Mouse (Mus musculus) hindbrain, embryonic 13.5 days (tissue): Measurements from ENCODE around the gene Ccnc. TPM values are rescaled to one million over a fixed set of nuclear protein-coding genes. Genes with fewer than 3 reads are reported as not detected.
"Not testable (repeated sequence)": the region's sequence is repeated elsewhere in the genome, so short reads cannot be mapped to it uniquely, and the experiment has no call there.

Source experiments
- ATAC-seq: fragments of 200-750 bp; cut with Nextera tagmentation; 2 replicates; pipeline ENCODE4 v1.8.0; 2017; ENCODE audit warnings: moderate TSS enrichment; ENCODE audit not compliant: low FRiP score
- H3K27ac ChIP-seq: fragments of 300-500 bp; sonication (generic); 2 replicates; pipeline ENCODE4 v1.5.1; 2015; ENCODE audit warnings: inconsistent platforms, mild to moderate bottlenecking, moderate library complexity
- H3K27me3 ChIP-seq: fragments of 300-500 bp; sonication (generic); 2 replicates; pipeline ENCODE4 v1.6.1; 2015; ENCODE audit warnings: mild to moderate bottlenecking, inconsistent platforms
- H3K36me3 ChIP-seq: fragments of 300-500 bp; sonication (generic); 2 replicates; pipeline ENCODE4 v1.6.1; 2015; ENCODE audit warnings: mild to moderate bottlenecking, inconsistent platforms
- H3K4me1 ChIP-seq: fragments of 300-500 bp; sonication (generic); replicated peaks from 2 replicates; pipeline ENCODE4 v1.6.1; 2015; ENCODE audit warnings: inconsistent platforms
- H3K4me2 ChIP-seq: fragments of 300-500 bp; sonication (generic); 2 replicates; pipeline ENCODE4 v1.6.1; 2015; ENCODE audit warnings: inconsistent platforms, mild to moderate bottlenecking, moderate library complexity
- H3K4me3 ChIP-seq: fragments of 300-500 bp; sonication (generic); 2 replicates; pipeline ENCODE4 v1.5.1; 2015; ENCODE audit warnings: mild to moderate bottlenecking, inconsistent platforms
- H3K9ac ChIP-seq: fragments of 300-500 bp; sonication (generic); 2 replicates; pipeline ENCODE4 v1.6.1; 2015; ENCODE audit warnings: mild to moderate bottlenecking, inconsistent platforms
- H3K9me3 ChIP-seq: fragments of 300-500 bp; sonication (generic); 2 replicates; pipeline ENCODE4 v1.6.1; 2016; ENCODE audit warnings: inconsistent platforms
- WGBS: fragments of 180-500 bp; shearing (Covaris S2); methylation state at CpG from one replicate; pipeline ENCODE4 v1.1.7; 2015; 5-methylcytosine and 5-hydroxymethylcytosine counted together
- polyA plus RNA-seq: library from polyadenylated mRNA; unstranded; fragments of >200 nt; fragmentation: Nextera tagmentation; extraction: Ambion mirVana; gene quantifications from 2 replicates; pipeline ENCODE4 v1.2.1, GENCODE M21; 2015

The Ccnc gene
- polyA plus RNA-seq, 1 experiment from 2014 or later, result 71.0 TPM

DNA sequence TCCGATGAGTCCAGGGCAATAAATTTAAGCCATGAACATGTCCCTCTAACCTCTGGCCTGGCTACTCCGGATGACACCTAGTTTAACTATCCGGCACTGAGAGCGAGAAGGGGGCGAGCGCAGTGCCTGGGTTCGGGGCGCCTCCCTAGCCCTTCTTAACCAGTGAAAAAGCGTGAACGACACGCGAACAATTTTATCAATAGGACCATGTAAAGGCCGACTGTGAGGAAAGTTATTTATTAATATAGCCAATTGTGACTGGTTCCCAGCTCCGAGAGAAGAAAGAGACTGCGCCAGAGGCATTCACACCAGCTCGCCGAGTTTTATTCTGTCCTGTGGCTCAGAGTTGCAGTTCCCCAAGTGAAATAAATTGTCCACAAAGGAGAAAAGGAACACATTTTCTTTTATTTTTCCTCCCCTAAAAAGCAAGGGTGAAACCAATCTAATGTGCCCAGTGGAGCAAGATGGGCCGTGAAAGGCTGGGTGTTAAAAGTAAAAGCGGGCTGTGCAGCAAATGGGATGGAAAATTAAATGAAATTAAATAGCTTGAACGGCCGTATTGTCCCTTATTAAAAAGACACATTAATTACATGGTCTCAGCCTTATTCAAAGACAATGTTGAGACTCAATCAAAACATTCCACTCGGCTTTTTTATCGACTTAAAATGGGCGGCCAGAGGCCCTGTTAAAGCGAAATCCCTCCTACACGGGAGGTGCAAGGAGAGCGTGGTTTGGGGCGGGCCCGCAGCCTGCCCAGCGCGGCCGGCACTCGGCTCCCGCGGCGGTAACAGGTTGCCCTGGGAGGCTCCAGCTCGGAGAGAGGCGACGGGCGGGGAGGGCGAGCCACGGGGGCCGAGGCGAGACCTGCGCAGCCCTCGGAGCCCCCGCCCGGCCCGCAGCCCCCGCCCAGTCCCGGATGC, 39.5 kb upstream of the Ccnc start:
- H3K4me2 ChIP-seq, result peak overlapping the region; percentile 84
- no peaks in the 10 kb centered on the region for H3K36me3 ChIP-seq
- under 1% methylated on average over 47 of the region's 51 CpGs for WGBS
- peak overlapping the region; percentile 76 for H3K27ac ChIP-seq
- peak overlapping the region; percentile 68 for H3K9ac ChIP-seq
- peak; percentile 66 for ATAC-seq
- peak overlapping the region; percentile 51 for H3K4me3 ChIP-seq
- peaks cover 38% of the 10 kb centered on the region for H3K4me1 ChIP-seq
- H3K27me3 ChIP-seq, result peaks cover 98% of the 10 kb centered on the region
- H3K9me3 ChIP-seq, result no peaks in the 10 kb centered on the region

DNA sequence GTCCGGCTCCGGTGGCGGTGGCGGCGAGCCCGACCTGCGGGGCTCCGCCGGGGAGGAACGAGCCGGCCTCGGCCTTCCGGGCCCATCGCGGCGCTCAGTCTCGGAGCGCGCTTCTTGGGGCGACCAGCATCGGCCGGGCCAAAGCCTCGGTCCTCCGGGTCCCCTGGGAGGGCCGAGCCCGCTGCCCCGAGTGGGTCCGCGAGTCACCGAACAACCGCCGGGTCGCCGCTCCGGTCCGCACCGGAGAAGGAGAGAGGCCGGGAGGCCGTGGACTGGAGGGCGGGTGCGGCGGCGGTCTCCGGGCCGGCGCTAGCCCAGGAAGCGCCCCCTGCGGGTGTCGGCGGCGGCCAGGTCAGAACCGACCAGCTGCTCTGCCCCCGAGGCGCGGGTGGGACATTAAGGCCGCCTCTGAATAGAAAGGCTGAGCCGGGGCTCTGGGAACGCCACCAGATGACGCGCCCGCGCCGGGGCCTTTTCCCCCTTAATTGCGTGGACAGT, 38.7 kb upstream of the Ccnc start:
- peak; percentile 57 for ATAC-seq
- Histone ChIP-seq H3K9ac (peak overlapping the region; percentile 68), H3K36me3 (no peaks in the 10 kb centered on the region), H3K4me2 (peak overlapping the region; percentile 84), H3K4me3 (peak overlapping the region; percentile 51), H3K9me3 (no peaks in the 10 kb centered on the region), H3K27me3 (peaks cover 98% of the 10 kb centered on the region), H3K4me1 (peaks cover 36% of the 10 kb centered on the region), H3K27ac (peak overlapping the region; percentile 76)
- WGBS, result 0% methylated on average over 33 of the region's 64 CpGs

DNA sequence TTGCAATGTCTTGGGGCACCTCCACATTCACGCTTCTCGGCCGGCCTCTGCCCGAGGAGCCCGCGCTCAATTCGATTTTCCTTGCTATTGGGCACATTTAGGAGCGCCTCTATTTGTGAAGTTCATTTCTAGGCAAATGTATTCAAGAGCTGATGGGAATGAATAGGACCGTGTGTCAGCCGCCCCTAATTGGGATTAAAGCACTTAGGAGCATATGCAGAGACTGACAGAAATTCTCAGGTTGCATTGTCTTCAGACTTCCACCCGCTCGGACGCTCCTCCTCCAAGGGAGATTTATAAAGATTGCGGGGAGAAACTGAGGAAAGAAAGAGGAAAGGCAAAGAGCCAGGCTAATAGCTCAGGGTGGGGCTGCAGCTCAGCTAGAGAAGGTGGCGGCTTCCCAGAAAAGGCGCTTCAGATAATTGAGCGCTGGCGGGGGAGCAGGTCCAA, 38.0 kb upstream of the Ccnc start:
- Histone ChIP-seq H3K4me3 (peak overlapping the region; percentile 51), H3K9me3 (no peaks in the 10 kb centered on the region), H3K27me3 (peaks cover 93% of the 10 kb centered on the region), H3K27ac (no peak overlapping the region), H3K4me1 (peaks cover 29% of the 10 kb centered on the region), H3K9ac (no peak overlapping the region), H3K36me3 (no peaks in the 10 kb centered on the region), H3K4me2 (peak overlapping the region; percentile 84)
- ATAC-seq, result 0 out of 2 replicates have a peak, but pooled peaks have one; percentile 29
- WGBS, result under 1% methylated on average over 18 of the region's 18 CpGs

DNA sequence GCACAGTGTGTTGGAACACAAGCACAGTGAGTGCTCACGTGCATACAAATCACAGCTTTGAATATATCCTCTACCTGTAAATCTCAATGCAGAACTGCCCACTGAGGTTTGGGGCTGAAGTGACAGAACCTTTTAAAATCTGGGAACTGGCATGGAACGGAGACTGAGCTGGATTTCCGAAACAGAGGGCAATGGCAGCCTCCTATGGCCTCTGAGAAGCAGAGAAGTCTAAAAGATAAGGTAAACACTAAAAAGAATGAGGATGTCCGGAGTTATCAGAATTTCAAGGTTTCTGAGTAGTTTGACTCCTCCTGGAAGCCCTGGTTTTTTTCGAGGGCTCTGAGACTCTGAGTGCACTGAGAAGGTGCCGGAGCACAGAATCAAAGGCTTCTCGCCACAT, 37.3 kb upstream of the Ccnc start:
- Histone ChIP-seq H3K27ac (no peak overlapping the region), H3K4me1 (peaks cover 24% of the 10 kb centered on the region), H3K4me3 (peak overlapping the region; percentile 51; the same call in 1 of the 2 replicates), H3K36me3 (no peaks in the 10 kb centered on the region), H3K27me3 (peaks cover 93% of the 10 kb centered on the region), H3K9me3 (no peaks in the 10 kb centered on the region), H3K9ac (no peak overlapping the region), H3K4me2 (no peak overlapping the region)
- 8% methylated on average over 7 of the region's 7 CpGs for WGBS
- ATAC-seq, result no peak

DNA sequence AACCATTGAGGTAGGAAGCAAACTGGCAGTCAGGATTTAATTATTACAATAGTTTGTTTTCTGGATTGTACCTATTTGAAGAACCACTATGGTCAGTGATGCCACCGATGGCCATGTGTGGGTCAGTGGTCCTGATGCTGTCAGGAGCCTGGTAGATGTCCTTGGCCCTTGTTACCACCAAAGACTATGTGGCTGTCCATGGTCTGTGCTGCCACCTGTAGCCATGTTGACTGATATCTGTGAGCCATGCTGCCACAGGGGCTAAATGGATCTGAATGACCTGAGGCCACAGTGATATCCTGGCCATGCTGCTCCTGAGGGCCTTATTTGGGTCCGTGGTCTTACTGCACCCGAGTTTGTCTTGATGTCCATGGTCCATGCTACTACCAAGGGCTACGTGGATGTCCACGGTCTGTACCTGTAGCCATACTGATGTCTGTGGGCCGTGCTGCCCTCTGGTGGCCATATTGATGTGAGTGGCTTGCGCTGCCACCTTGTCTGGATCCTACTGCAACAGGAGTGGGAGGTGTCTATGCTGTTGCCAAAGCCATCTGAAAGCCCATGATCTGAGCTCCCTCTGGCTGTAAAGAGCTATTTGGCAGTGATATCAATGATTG, 31.8 kb upstream of the Ccnc start:
- Histone ChIP-seq H3K4me1 (no peaks in the 10 kb centered on the region), H3K9ac (no peak overlapping the region), H3K36me3 (no peaks in the 10 kb centered on the region), H3K4me3 (no peak overlapping the region), H3K27me3 (peaks cover 55% of the 10 kb centered on the region), H3K4me2 (no peak overlapping the region), H3K9me3 (no peaks in the 10 kb centered on the region), H3K27ac (no peak overlapping the region)
- 31% methylated on average over 7 of the region's 7 CpGs for WGBS
- no peak; the same call in 1 of the 2 replicates for ATAC-seq

DNA sequence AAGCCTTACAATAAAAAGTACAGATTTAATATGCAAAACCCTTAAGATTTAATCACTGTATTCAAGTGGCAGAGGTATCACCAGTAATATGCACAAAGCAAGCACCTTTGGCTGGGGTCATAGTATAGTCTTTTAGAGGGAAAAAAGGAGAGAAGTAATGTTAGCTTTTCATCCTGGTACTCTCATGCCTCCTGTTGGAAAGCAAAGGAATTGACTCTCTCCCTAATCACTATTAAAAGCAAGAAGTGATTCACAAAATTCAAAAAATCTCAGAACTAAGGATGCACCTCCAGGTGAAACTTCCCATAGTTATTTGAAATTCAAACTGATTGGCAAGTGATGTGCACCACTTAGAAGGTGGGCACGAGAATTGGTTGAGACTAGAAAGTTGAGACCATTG, 22.5 kb upstream of the Ccnc start:
- H3K4me2 ChIP-seq, result no peak overlapping the region
- WGBS, result 62% methylated on average over 1 of the region's 1 CpGs
- H3K9ac ChIP-seq, result no peak overlapping the region
- H3K27me3 ChIP-seq, result peaks cover 20% of the 10 kb centered on the region; the same call in 1 of the 2 replicates
- no peaks in the 10 kb centered on the region for H3K9me3 ChIP-seq
- no peak for ATAC-seq
- no peaks in the 10 kb centered on the region for H3K36me3 ChIP-seq
- H3K4me3 ChIP-seq, result no peak overlapping the region
- H3K4me1 ChIP-seq, result no peaks in the 10 kb centered on the region
- no peak overlapping the region for H3K27ac ChIP-seq

DNA sequence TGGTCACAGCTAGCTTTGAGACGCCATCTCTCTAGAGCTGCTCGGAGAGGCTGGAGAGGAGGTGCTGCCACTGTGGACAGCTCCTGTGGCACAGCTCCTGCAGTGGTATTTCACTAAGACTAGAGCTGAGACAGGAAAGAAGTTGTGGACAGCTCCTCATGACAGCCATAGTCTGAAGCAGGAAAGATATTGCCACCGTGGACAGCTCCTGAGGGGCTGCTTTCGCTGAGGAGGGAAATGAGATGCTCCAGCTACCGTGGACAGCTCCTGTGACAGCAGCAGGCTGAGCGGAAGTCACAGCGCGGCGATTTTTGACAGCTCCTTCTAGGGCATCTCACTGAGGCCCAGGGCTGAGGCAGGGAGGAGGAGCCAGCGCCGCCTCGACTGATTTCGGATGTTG, 15.4 kb upstream of the Ccnc start:
- H3K36me3 ChIP-seq, result no peaks in the 10 kb centered on the region
- no peak overlapping the region for H3K27ac ChIP-seq
- 7% methylated on average over 13 of the region's 13 CpGs for WGBS
- peak; percentile 88 for ATAC-seq
- peak overlapping the region; percentile 15 for H3K4me3 ChIP-seq
- H3K4me2 ChIP-seq, result peak overlapping the region; percentile 42
- peaks cover 34% of the 10 kb centered on the region for H3K27me3 ChIP-seq
- H3K9me3 ChIP-seq, result no peaks in the 10 kb centered on the region
- 0 out of 2 replicates have a peak overlapping the region, but pooled peaks have one; percentile 30 for H3K9ac ChIP-seq
- peaks cover 8% of the 10 kb centered on the region for H3K4me1 ChIP-seq

DNA sequence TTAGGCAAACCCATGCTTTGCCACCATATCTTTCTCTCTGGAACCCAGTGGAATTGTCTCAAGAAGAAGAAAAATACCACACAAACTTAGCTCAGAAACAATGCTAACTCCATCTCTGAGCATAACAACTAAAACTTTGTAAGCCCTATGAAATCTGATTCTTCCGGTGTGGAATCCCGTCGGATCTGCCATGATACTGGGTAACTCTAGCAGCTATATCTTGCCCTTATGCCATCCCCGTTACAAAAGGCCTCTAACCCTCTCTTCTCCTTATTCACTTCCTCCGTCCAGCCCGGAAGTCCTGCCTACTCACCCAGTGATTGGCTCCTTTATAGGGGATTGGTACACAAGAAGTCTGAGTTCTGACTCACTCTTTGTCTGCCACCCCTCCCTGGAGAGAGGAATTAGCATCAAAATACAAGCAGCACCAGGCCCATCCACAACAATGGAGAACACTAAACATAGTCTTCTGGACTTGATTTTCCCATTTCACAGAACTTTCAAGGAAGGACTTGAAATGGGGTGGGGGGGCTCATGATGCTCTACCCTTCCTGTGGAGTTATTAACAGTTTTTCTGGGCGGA, 4.7 kb upstream of the Ccnc start:
- H3K27ac ChIP-seq, result no peak overlapping the region

DNA sequence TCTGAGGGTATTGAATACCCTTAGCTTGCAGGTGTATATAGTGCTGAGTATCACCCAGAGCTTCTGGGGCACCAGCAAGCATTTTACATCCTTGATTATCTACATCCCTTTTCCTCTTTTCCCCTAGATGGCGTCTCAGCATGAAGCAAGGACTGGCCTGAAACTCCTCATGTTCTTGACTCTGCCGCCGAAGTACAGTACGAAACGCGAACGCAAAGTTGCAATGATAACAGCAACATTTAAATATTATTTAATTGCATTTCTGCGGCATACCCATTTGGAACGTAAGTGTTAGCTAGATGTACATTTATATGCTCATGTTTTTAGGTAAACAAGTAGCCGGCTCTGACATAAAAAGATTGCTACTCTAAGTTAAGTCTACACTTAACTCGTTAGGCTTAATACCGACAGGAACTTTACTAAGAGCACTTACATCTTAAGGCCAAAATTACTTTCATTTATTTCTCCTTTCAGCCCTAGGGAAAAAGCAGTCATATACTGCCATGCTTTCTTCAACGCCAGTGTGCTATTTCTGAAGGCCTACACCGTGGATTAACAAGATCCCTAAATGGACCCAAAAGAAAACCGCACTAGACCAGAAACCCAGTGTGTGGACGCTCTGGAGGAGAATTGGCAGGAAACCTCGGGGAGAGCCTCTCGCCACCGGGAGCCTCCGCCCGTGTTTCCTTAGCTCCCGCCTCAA, 438 bp upstream of the Ccnc start:
- 1% methylated on average over 22 of the region's 22 CpGs for WGBS
- H3K4me1 ChIP-seq, result peaks cover 17% of the 10 kb centered on the region
- H3K9ac ChIP-seq, result peak overlapping the region; percentile 91
- peak; percentile 67 for ATAC-seq
- no peaks in the 10 kb centered on the region for H3K36me3 ChIP-seq
- H3K4me2 ChIP-seq, result peak overlapping the region; percentile 66
- peak overlapping the region; percentile 82 for H3K4me3 ChIP-seq
- peak overlapping the region; percentile 90 for H3K27ac ChIP-seq
- H3K9me3 ChIP-seq, result no peaks in the 10 kb centered on the region
- H3K27me3 ChIP-seq, result no peaks in the 10 kb centered on the region

More for the DNA sequence above, 4.7 kb upstream of the Ccnc start:
- Histone ChIP-seq H3K4me1 (0 out of 2 replicates have a peak, but pooled peaks cover 4% of the 10 kb centered on the region), H3K4me2 (no peak overlapping the region), H3K27me3 (no peaks in the 10 kb centered on the region), H3K36me3 (no peaks in the 10 kb centered on the region), H3K4me3 (no peak overlapping the region), H3K9ac (no peak overlapping the region), H3K9me3 (no peaks in the 10 kb centered on the region)
- WGBS, result 34% methylated on average over 7 of the region's 7 CpGs
- no peak for ATAC-seq

DNA sequence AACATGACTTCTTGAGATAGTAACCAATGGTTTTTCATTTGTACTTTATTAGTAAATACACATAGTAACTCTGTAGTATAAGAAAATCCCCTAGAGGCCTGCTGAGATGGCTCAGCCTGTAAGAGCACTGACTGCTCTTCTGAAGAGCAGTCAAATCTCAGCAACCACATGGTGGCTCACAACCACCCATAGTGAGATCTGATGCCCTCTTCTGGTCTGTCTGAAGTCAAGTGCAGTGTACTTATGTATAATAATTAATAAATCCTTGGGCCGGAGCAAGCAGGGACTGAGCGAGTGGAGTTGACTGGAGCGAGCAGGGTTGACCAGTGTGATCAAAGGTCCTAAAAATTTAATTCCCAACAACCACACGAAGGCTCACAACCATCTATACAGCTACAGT, 11.7 kb downstream of the Ccnc start:
- Histone ChIP-seq H3K27me3 (no peaks in the 10 kb centered on the region), H3K4me3 (no peak overlapping the region), H3K4me2 (no peak overlapping the region), H3K9ac (no peak overlapping the region), H3K4me1 (no peaks in the 10 kb centered on the region), H3K27ac (no peak overlapping the region), H3K9me3 (no peaks in the 10 kb centered on the region), H3K36me3 (peaks cover 44% of the 10 kb centered on the region)
- WGBS, result 93% methylated on average over 4 of the region's 4 CpGs
- no peak for ATAC-seq

DNA sequence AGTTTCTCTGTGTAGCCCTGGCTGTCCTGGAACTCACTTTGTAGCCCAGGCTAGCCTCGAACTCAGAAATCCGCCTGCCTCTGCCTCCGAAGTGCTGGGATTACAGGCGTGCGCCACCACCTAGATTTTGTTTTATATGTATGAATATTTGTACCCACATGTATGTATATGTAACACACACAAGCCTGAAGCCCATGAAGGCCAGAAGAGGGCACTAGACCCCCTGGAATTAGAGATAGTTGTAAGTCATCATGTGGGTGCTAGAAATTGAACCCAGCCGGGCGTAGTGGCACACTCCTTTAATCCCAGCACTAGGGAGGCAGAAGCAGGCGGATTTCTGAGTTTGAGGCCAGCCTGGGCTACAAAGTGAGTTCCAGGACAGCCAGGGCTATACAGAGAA, 16.6 kb downstream of the Ccnc start:
- not testable (repeated sequence) for ATAC-seq
- WGBS, result 99% methylated on average over 8 of the region's 8 CpGs

More for the DNA sequence above, 16.6 kb downstream of the Ccnc start:
- H3K9ac ChIP-seq, H3K27me3 ChIP-seq, H3K9me3 ChIP-seq, H3K4me2 ChIP-seq, H3K27ac ChIP-seq, H3K4me1 ChIP-seq, H3K4me3 ChIP-seq: not testable (repeated sequence)
- H3K36me3 ChIP-seq, result peaks cover 32% of the 10 kb centered on the region
